Mouse (Mus musculus): ENCODE data around the gene 4833439L19Rik. TPM values are rescaled to one million over a fixed set of nuclear protein-coding genes. Genes with fewer than 3 reads are reported as not detected.
A peak's percentile ranks its signal among the peaks of the same experiment; 100 is the strongest.

Gene 4833439L19Rik
- polyA plus RNA-seq, 1 experiment, result 39.8 TPM

DNA sequence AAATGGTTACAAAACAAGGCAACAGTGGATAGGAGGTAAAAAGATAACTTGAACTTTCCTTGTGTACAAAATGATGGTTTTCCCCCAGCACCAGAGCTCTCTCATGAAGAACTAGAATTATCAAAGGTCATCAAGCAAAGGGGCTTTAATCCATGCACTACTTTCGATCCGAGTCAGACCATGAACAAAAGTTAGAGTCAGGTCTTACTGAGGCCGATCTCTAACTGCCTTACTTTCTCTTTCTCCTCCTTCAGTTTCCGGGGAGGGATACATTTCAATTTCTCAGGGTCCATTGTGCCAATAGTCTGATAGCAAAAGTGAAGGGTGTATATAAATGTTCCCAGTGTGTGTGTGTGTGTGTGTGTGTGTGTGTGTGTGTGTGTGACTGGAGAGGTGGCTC is 7.4 kb upstream of the 4833439L19Rik start:
- no peak for DNase-seq (ENCODE audit: low read depth in 1 of 2, low spot score in 2 of 2)
- Histone ChIP-seq H3K27me3 (ENCODE audit: control insufficient read depth, insufficient read depth, low read length) (no peaks in the 10 kb centered on the region), H3K4me1 (ENCODE audit: control insufficient read depth, insufficient read depth, insufficient read length) (peaks cover 8% of the 10 kb centered on the region), H3K4me3 (ENCODE audit: extremely low read depth, insufficient read depth, insufficient read length) (no peak overlapping the region), H3K27ac (ENCODE audit: insufficient read depth, low read length) (no peak overlapping the region), H3K36me3 (ENCODE audit: control insufficient read depth, insufficient read depth, low read length) (no peaks in the 10 kb centered on the region)
- no peak for TF ChIP-seq POLR2A (IDR thresholded peaks at IDR 0.05; ENCODE audit: low read depth, low read length)
- TF ChIP-seq CTCF (IDR thresholded peaks at IDR 0.05; ENCODE audit: extremely low read depth, insufficient read depth, insufficient read length, insufficient replicate concordance), result no peak
- WGBS, result 82% methylated on average over 4 of the region's 4 CpGs

DNA sequence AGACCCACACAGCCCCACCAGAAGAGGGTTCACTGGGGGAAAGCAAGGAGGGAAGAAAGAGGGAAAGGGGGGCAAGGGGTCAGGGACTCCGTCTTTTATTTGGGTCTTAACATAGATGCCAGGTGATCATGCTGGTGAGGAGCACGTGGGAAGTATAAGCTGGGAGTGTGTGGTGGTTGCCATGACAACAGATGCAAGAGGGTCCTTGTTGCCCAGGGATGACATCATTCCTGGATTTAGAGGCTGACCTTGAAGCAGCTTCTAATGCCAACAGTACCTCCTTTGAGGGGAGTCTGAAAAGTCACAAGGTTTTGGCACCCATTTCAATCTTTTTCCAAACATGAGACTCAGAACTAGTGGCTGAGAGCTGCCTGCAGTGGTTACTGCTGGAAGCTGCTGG is 6.4 kb upstream of the 4833439L19Rik start:
- 64% methylated on average over 2 of the region's 2 CpGs for WGBS
- no peak overlapping the region for H3K27ac ChIP-seq (ENCODE audit: insufficient read depth, low read length)
- peaks cover 6% of the 10 kb centered on the region for H3K4me1 ChIP-seq (ENCODE audit: control insufficient read depth, insufficient read depth, insufficient read length)
- H3K4me3 ChIP-seq (ENCODE audit: extremely low read depth, insufficient read depth, insufficient read length), result no peak overlapping the region
- no peak for DNase-seq (ENCODE audit: low read depth in 1 of 2, low spot score in 2 of 2)
- H3K36me3 ChIP-seq (ENCODE audit: control insufficient read depth, insufficient read depth, low read length), result no peaks in the 10 kb centered on the region
- no peak for TF ChIP-seq POLR2A (IDR thresholded peaks at IDR 0.05; ENCODE audit: low read depth, low read length)
- TF ChIP-seq CTCF (IDR thresholded peaks at IDR 0.05; ENCODE audit: extremely low read depth, insufficient read depth, insufficient read length, insufficient replicate concordance), result no peak
- H3K27me3 ChIP-seq (ENCODE audit: control insufficient read depth, insufficient read depth, low read length), result no peaks in the 10 kb centered on the region

DNA sequence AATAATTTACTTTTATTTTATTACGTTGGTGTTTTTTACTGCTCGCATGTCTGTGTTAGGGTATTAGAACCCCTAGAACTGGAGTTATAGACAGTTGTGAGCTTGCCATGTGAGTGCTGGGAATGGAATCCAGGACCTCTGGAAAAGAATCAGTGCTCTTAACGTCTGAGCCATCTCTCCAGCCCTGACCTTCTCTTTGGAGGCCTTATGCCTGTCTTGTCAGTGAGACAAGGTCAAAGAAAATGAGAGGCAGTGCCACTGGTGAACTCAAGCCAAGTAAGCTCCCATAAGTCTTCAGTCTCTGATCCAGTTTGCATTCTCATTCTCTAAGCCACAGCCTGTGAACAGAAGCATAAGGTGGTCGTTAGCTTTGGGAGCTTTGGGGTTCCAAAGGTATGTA is 5.5 kb upstream of the 4833439L19Rik start:
- no peaks in the 10 kb centered on the region for H3K27me3 ChIP-seq (ENCODE audit: control insufficient read depth, insufficient read depth, low read length)
- no peak for DNase-seq (ENCODE audit: low read depth in 1 of 2, low spot score in 2 of 2)
- no peak overlapping the region for H3K27ac ChIP-seq (ENCODE audit: insufficient read depth, low read length)
- no peak for TF ChIP-seq POLR2A (IDR thresholded peaks at IDR 0.05; ENCODE audit: low read depth, low read length)
- TF ChIP-seq CTCF (IDR thresholded peaks at IDR 0.05; ENCODE audit: extremely low read depth, insufficient read depth, insufficient read length, insufficient replicate concordance), result no peak
- no peak overlapping the region for H3K4me3 ChIP-seq (ENCODE audit: extremely low read depth, insufficient read depth, insufficient read length)
- 79% methylated on average over 4 of the region's 4 CpGs for WGBS
- H3K36me3 ChIP-seq (ENCODE audit: control insufficient read depth, insufficient read depth, low read length), result no peaks in the 10 kb centered on the region
- peaks cover 5% of the 10 kb centered on the region for H3K4me1 ChIP-seq (ENCODE audit: control insufficient read depth, insufficient read depth, insufficient read length)

DNA sequence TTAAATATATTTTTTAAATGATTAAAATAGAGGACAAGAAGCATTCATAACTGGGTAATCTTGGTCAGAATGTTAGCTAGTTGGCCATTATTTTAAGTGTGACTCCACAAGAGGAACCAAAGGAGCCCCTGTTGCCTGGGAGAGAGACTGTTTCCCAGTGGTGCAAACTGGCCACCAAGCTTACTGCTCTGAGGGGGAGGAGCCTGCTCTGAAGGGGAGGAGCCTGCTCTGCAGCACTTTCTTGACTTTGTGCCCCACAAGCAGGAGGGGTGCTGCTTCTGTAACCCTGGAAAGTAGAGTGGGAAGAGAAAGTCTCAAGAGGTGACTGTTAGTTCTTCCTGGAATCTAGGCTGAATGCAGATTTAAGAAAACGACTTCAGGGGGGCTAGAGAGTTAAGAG is 4.0 kb upstream of the 4833439L19Rik start:
- Histone ChIP-seq H3K27ac (ENCODE audit: insufficient read depth, low read length) (no peak overlapping the region), H3K36me3 (ENCODE audit: control insufficient read depth, insufficient read depth, low read length) (no peaks in the 10 kb centered on the region), H3K27me3 (ENCODE audit: control insufficient read depth, insufficient read depth, low read length) (no peaks in the 10 kb centered on the region), H3K4me1 (ENCODE audit: control insufficient read depth, insufficient read depth, insufficient read length) (no peaks in the 10 kb centered on the region; the same call in 1 of the 2 replicates), H3K4me3 (ENCODE audit: extremely low read depth, insufficient read depth, insufficient read length) (no peak overlapping the region)
- WGBS, result 64% methylated on average over 1 of the region's 1 CpGs
- DNase-seq (ENCODE audit: low read depth in 1 of 2, low spot score in 2 of 2), result no peak
- TF ChIP-seq CTCF (IDR thresholded peaks at IDR 0.05; ENCODE audit: extremely low read depth, insufficient read depth, insufficient read length, insufficient replicate concordance) (no peak), POLR2A (IDR thresholded peaks at IDR 0.05; ENCODE audit: low read depth, low read length) (no peak)

DNA sequence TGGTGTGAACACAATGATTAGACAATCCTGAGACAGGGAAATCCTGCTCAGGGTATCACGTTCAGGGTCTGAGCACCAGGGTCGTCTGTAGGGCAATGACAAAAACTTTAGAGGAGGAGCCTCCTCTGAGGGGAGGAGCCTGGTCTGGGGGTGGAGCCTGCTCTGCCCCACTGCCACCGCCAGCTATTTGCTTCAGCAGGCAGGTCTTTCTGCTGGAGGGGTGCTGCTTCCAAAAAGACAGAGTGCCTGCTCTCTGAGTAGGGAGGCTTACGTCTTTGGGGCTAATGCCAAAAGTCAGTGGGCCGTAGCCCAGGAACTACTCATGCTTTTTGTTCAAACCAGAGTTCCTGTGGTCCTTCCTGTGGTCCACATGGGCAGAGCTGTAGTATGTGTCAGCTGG is 3.1 kb upstream of the 4833439L19Rik start:
- Histone ChIP-seq H3K36me3 (ENCODE audit: control insufficient read depth, insufficient read depth, low read length) (no peaks in the 10 kb centered on the region), H3K27ac (ENCODE audit: insufficient read depth, low read length) (no peak overlapping the region), H3K27me3 (ENCODE audit: control insufficient read depth, insufficient read depth, low read length) (no peaks in the 10 kb centered on the region), H3K4me1 (ENCODE audit: control insufficient read depth, insufficient read depth, insufficient read length) (no peaks in the 10 kb centered on the region; the same call in 1 of the 2 replicates), H3K4me3 (ENCODE audit: extremely low read depth, insufficient read depth, insufficient read length) (no peak overlapping the region)
- no peak for DNase-seq (ENCODE audit: low read depth in 1 of 2, low spot score in 2 of 2)
- TF ChIP-seq POLR2A (IDR thresholded peaks at IDR 0.05; ENCODE audit: low read depth, low read length) (no peak), CTCF (IDR thresholded peaks at IDR 0.05; ENCODE audit: extremely low read depth, insufficient read depth, insufficient read length, insufficient replicate concordance) (no peak)
- 55% methylated on average over 5 of the region's 5 CpGs for WGBS

DNA sequence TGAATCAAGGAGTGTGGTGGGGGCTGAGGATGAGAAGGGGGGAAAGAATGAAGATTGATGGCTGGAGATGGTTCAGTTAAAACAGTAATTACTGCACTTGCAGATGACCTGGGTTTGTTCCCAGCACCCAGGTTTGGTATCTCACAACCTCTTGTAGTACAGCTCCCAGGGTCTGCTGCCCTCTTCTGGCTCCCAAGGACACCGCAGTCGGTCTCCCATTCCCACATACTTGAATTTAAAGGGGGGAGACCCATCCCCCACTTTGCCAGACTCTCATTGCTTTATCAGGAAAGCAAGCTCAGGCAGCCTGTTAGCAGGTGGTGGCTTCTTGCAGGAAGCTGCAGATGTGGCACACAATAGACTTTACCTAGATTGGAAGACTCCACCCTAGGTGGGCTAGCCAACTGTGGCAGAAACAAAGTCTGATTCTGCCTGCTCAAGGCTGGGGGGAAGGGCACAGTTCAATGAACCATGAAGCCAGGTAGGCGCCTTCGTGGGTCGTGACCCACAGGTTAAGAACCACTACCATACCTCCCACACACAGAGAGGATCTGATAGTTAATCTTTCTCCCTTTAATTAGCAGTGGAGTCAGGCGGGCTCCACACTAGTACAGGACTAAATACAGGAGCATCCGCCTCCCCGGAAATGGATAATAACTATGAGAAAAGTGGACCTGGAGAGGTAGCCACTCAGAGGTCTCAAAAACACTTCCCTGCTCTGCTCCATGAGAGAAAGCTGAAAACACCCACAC is 535 bp upstream of the 4833439L19Rik start:
- H3K4me1 ChIP-seq (ENCODE audit: control insufficient read depth, insufficient read depth, insufficient read length), result no peaks in the 10 kb centered on the region; the same call in 1 of the 2 replicates
- WGBS, result 59% methylated on average over 8 of the region's 8 CpGs
- H3K27me3 ChIP-seq (ENCODE audit: control insufficient read depth, insufficient read depth, low read length), result no peaks in the 10 kb centered on the region
- peaks cover 5% of the 10 kb centered on the region; the same call in 1 of the 2 replicates for H3K36me3 ChIP-seq (ENCODE audit: control insufficient read depth, insufficient read depth, low read length)
- TF ChIP-seq CTCF (IDR thresholded peaks at IDR 0.05; ENCODE audit: extremely low read depth, insufficient read depth, insufficient read length, insufficient replicate concordance) (peak; percentile 43; the same call in 1 of the 2 replicates), POLR2A (IDR thresholded peaks at IDR 0.05; ENCODE audit: low read depth, low read length) (no peak)
- DNase-seq (ENCODE audit: low read depth in 1 of 2, low spot score in 2 of 2), result peak; percentile 18 to 46
- peak overlapping the region; percentile 80; the same call in 1 of the 2 replicates for H3K4me3 ChIP-seq (ENCODE audit: extremely low read depth, insufficient read depth, insufficient read length)
- peak overlapping the region; percentile 40; the same call in 1 of the 2 replicates for H3K27ac ChIP-seq (ENCODE audit: insufficient read depth, low read length)
